Mouse (Mus musculus): ENCODE data around the gene Abhd8. TPM values are rescaled to one million over a fixed set of nuclear protein-coding genes. Genes with fewer than 3 reads are reported as not detected.
"Not testable (repeated sequence)": the region's sequence is repeated elsewhere in the genome, so short reads cannot be mapped to it uniquely, and the experiment has no call there.

Abhd8 gene
- polyA plus RNA-seq, 1 experiment: not detected

GRCm38 (mm10) chr8:71437041-71437440, 26.4 kb downstream of the Abhd8 start:
- WGBS: 46% methylated on average over 3 of the region's 3 CpGs
- no peaks in the 10 kb centered on the region; the same call in 1 of the 2 replicates for H3K4me1 ChIP-seq (ENCODE audit: control insufficient read depth, insufficient read depth, low read length)
- TF ChIP-seq POLR2A (IDR thresholded peaks at IDR 0.05; ENCODE audit: insufficient read depth, low read depth, low read length): no peak
- no peak for TF ChIP-seq CTCF (IDR thresholded peaks at IDR 0.05; ENCODE audit: insufficient read depth, low read depth, low read length)
- no peak overlapping the region for H3K4me3 ChIP-seq (ENCODE audit: insufficient read depth, low read depth, low read length)
- H3K27ac ChIP-seq (ENCODE audit: insufficient read depth, low read depth, low read length): no peak overlapping the region

GRCm38 (mm10) chr8:71432935-71433334, 30.5 kb downstream of the Abhd8 start:
- WGBS: 73% methylated on average over 1 of the region's 1 CpGs
- H3K4me1 ChIP-seq (ENCODE audit: control insufficient read depth, insufficient read depth, low read length); H3K27ac ChIP-seq (ENCODE audit: insufficient read depth, low read depth, low read length); H3K4me3 ChIP-seq (ENCODE audit: insufficient read depth, low read depth, low read length): not testable (repeated sequence)

GRCm38 (mm10) chr8:71422121-71422520, 41.3 kb downstream of the Abhd8 start:
- Histone ChIP-seq H3K4me3 (ENCODE audit: insufficient read depth, low read depth, low read length) (no peak overlapping the region), H3K27ac (ENCODE audit: insufficient read depth, low read depth, low read length) (no peak overlapping the region), H3K4me1 (ENCODE audit: control insufficient read depth, insufficient read depth, low read length) (no peaks in the 10 kb centered on the region)
- TF ChIP-seq POLR2A (IDR thresholded peaks at IDR 0.05; ENCODE audit: insufficient read depth, low read depth, low read length): no peak
- TF ChIP-seq CTCF (IDR thresholded peaks at IDR 0.05; ENCODE audit: insufficient read depth, low read depth, low read length): no peak

- 51% methylated on average over 11 of the region's 11 CpGs for WGBS
These were observed 51.8 kb downstream of the Abhd8 start for GRCm38 (mm10) chr8:71411535-71412273.

GRCm38 (mm10) chr8:71408231-71408630, 55.2 kb downstream of the Abhd8 start:
- Histone ChIP-seq H3K4me3 (ENCODE audit: insufficient read depth, low read depth, low read length) (no peak overlapping the region), H3K4me1 (ENCODE audit: control insufficient read depth, insufficient read depth, low read length) (peaks cover 18% of the 10 kb centered on the region), H3K27ac (ENCODE audit: insufficient read depth, low read depth, low read length) (no peak overlapping the region)
- 97% methylated on average over 4 of the region's 4 CpGs for WGBS
- no peak for TF ChIP-seq CTCF (IDR thresholded peaks at IDR 0.05; ENCODE audit: insufficient read depth, low read depth, low read length)
- TF ChIP-seq POLR2A (IDR thresholded peaks at IDR 0.05; ENCODE audit: insufficient read depth, low read depth, low read length): no peak

More at GRCm38 (mm10) chr8:71411535-71412273, 51.8 kb downstream of the Abhd8 start:
- no peak overlapping the region for H3K27ac ChIP-seq (ENCODE audit: insufficient read depth, low read depth, low read length)
- TF ChIP-seq POLR2A (IDR thresholded peaks at IDR 0.05; ENCODE audit: insufficient read depth, low read depth, low read length) (no peak), CTCF (IDR thresholded peaks at IDR 0.05; ENCODE audit: insufficient read depth, low read depth, low read length) (no peak)
- H3K4me3 ChIP-seq (ENCODE audit: insufficient read depth, low read depth, low read length): no peak overlapping the region
- H3K4me1 ChIP-seq (ENCODE audit: control insufficient read depth, insufficient read depth, low read length): peaks cover under 1% of the 10 kb centered on the region

- H3K4me1 ChIP-seq (ENCODE audit: control insufficient read depth, insufficient read depth, low read length): peaks cover 18% of the 10 kb centered on the region
- no peak overlapping the region for H3K27ac ChIP-seq (ENCODE audit: insufficient read depth, low read depth, low read length)
- H3K4me3 ChIP-seq (ENCODE audit: insufficient read depth, low read depth, low read length): no peak overlapping the region
- WGBS: 91% methylated on average over 14 of the region's 14 CpGs
- TF ChIP-seq CTCF (IDR thresholded peaks at IDR 0.05; ENCODE audit: insufficient read depth, low read depth, low read length): no peak
These were observed 56.0 kb downstream of the Abhd8 start for GRCm38 (mm10) chr8:71407441-71407840.

Other genes starting within 250 kb of the Abhd8 start
- gene Myo9b, start 190.9 kb downstream of the Abhd8 start, polyA plus RNA-seq (2012; ENCODE audit: insufficient read depth, insufficient read length, low replicate concordance, missing spikeins): 390 TPM in 1 of 2 replicates, not detected in the other
- not detected in 2 replicates for gene Haus8, start 190.7 kb downstream of the Abhd8 start, polyA plus RNA-seq (2012; ENCODE audit: insufficient read depth, insufficient read length, low replicate concordance, missing spikeins)
- gene Use1, start 96.8 kb downstream of the Abhd8 start, polyA plus RNA-seq (2012; ENCODE audit: insufficient read depth, insufficient read length, low replicate concordance, missing spikeins): not detected in 2 replicates
- not detected in 2 replicates for gene Ocel1, start 92.4 kb downstream of the Abhd8 start, polyA plus RNA-seq (2012; ENCODE audit: insufficient read depth, insufficient read length, low replicate concordance, missing spikeins)
- gene Nr2f6, start 81.7 kb downstream of the Abhd8 start, polyA plus RNA-seq (2012; ENCODE audit: insufficient read depth, insufficient read length, low replicate concordance, missing spikeins): not detected in 2 replicates
- not detected in 2 replicates for gene Ushbp1, start 67.9 kb downstream of the Abhd8 start, polyA plus RNA-seq (2012; ENCODE audit: insufficient read depth, insufficient read length, low replicate concordance, missing spikeins)
- gene Babam1, start 66.8 kb downstream of the Abhd8 start, polyA plus RNA-seq (2012; ENCODE audit: insufficient read depth, insufficient read length, low replicate concordance, missing spikeins): not detected in 2 replicates
- gene Ankle1, start 57.6 kb downstream of the Abhd8 start, polyA plus RNA-seq (2012; ENCODE audit: insufficient read depth, insufficient read length, low replicate concordance, missing spikeins): not detected in 2 replicates
- not detected in 2 replicates for gene Mrpl34, start 1.3 kb upstream of the Abhd8 start, polyA plus RNA-seq (2012; ENCODE audit: insufficient read depth, insufficient read length, low replicate concordance, missing spikeins)
- not detected in 2 replicates for gene Dda1, start 5.5 kb upstream of the Abhd8 start, polyA plus RNA-seq (2012; ENCODE audit: insufficient read depth, insufficient read length, low replicate concordance, missing spikeins)
- not detected in 2 replicates for gene Ano8, start 22.3 kb upstream of the Abhd8 start, polyA plus RNA-seq (2012; ENCODE audit: insufficient read depth, insufficient read length, low replicate concordance, missing spikeins)
- gene Gtpbp3, start 24.4 kb upstream of the Abhd8 start, polyA plus RNA-seq (2012; ENCODE audit: insufficient read depth, insufficient read length, low replicate concordance, missing spikeins): not detected in 2 replicates
- gene Plvap, start 48.1 kb upstream of the Abhd8 start, polyA plus RNA-seq (2012; ENCODE audit: insufficient read depth, insufficient read length, low replicate concordance, missing spikeins): not detected in 2 replicates
- gene Ccdc194, start 62.1 kb upstream of the Abhd8 start, polyA plus RNA-seq (2012; ENCODE audit: insufficient read depth, insufficient read length, low replicate concordance, missing spikeins): not detected in 2 replicates
- gene Bst2, start 73.8 kb upstream of the Abhd8 start, polyA plus RNA-seq (2012; ENCODE audit: insufficient read depth, insufficient read length, low replicate concordance, missing spikeins): not detected in 2 replicates
- not detected in 2 replicates for gene Mvb12a, start 79.3 kb upstream of the Abhd8 start, polyA plus RNA-seq (2012; ENCODE audit: insufficient read depth, insufficient read length, low replicate concordance, missing spikeins)
- gene Tmem221, start 95.2 kb upstream of the Abhd8 start, polyA plus RNA-seq (2012; ENCODE audit: insufficient read depth, insufficient read length, low replicate concordance, missing spikeins): not detected in 2 replicates
- not detected in 2 replicates for gene Nxnl1, start 102.9 kb upstream of the Abhd8 start, polyA plus RNA-seq (2012; ENCODE audit: insufficient read depth, insufficient read length, low replicate concordance, missing spikeins)
- gene Slc27a1, start 105.2 kb upstream of the Abhd8 start, polyA plus RNA-seq (2012; ENCODE audit: insufficient read depth, insufficient read length, low replicate concordance, missing spikeins): not detected in 2 replicates
- not detected in 2 replicates for gene Pgls, start 128.5 kb upstream of the Abhd8 start, polyA plus RNA-seq (2012; ENCODE audit: insufficient read depth, insufficient read length, low replicate concordance, missing spikeins)
- not detected in 2 replicates for gene Fam129c, start 134.0 kb upstream of the Abhd8 start, polyA plus RNA-seq (2012; ENCODE audit: insufficient read depth, insufficient read length, low replicate concordance, missing spikeins)
- 143 TPM in 1 of 2 replicates, not detected in the other for gene Colgalt1, start 147.3 kb upstream of the Abhd8 start, polyA plus RNA-seq (2012; ENCODE audit: insufficient read depth, insufficient read length, low replicate concordance, missing spikeins)
- not detected in 2 replicates for gene Unc13a, start 208.1 kb upstream of the Abhd8 start, polyA plus RNA-seq (2012; ENCODE audit: insufficient read depth, insufficient read length, low replicate concordance, missing spikeins)
- gene Jak3, start 212.6 kb upstream of the Abhd8 start, polyA plus RNA-seq (2012; ENCODE audit: insufficient read depth, insufficient read length, low replicate concordance, missing spikeins): not detected in 2 replicates
- not detected in 2 replicates for gene Insl3, start 225.6 kb upstream of the Abhd8 start, polyA plus RNA-seq (2012; ENCODE audit: insufficient read depth, insufficient read length, low replicate concordance, missing spikeins)
- gene B3gnt3, start 238.1 kb upstream of the Abhd8 start, polyA plus RNA-seq (2012; ENCODE audit: insufficient read depth, insufficient read length, low replicate concordance, missing spikeins): not detected in 2 replicates

Data from olfactory bulb, adult 2 months (tissue).